Comparison of ENCODE assay signal across 10 mouse cellular contexts in the genomic region with DNA sequence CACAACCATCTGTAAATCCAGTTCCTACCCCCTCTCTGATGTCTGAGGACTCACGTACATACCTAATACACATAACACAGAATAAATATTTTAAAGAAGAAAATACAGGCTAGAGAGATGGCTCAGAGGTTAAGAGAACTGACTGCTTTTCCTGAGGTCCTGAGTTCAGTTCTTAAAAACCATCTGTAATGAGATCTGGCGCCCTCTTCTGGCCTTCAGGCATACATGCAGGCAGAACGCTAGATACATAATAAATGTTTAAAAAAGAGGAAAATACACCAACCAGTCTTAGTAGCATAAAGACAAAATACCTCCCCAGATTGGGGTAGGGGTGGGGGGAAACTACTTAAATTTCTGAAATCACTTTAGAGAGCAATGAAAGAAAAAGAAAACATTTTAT. TPM values are rescaled to one million over a fixed set of nuclear protein-coding genes. Genes with fewer than 3 reads are reported as not detected.
DNase-seq lines count a peak whose midpoint lies in the region; ATAC-seq and TF ChIP-seq lines count a peak whose summit lies in the region.
"Had no signal": no experiment of that assay in that cellular context is flagged by ENCODE, and none has a peak within 500 bp of the region (broad histone marks: within the 10 kb centered on the region; RNA-seq: fewer than 3 reads in every experiment).

No protein-coding gene starts in this region.

- H3K4me3 ChIP-seq in heart, postnatal 0 days (ENCODE audit: low read depth, low read length), result no peak overlapping the region
- no peak overlapping the region for H3K4me3 ChIP-seq in thymus, adult 2 months (ENCODE audit: control insufficient read depth, insufficient read depth, low read length)
- H3K4me3 ChIP-seq: erythroblast, embryonic 14.5 days had no signal

- intact Hi-C loops in heart, postnatal 36 days (cut with DNase I), result no loop called here

- TF ChIP-seq EP300 in heart, postnatal 0 days (IDR thresholded peaks at IDR 0.05; ENCODE audit: low read depth), result no peak

- H3K27ac ChIP-seq in heart, postnatal 0 days (ENCODE audit: low read depth), result no peak overlapping the region
- no peak overlapping the region for H3K27ac ChIP-seq in thymus, adult 2 months (ENCODE audit: control insufficient read depth, insufficient read depth, low read length)

- DNase-seq in heart, postnatal 0 days (ENCODE audit: low spot score), result no peak
- no peak for DNase-seq in heart, postnatal 36 days
- peak; percentile 28 for DNase-seq in thymus, adult 2 months
- no peak for DNase-seq in thymus, postnatal 36 days
- peak; percentile 40 for DNase-seq in c-Kit-positive CD71-positive TER-119-negative erythroid progenitor cells, embryonic 14.5 days (ENCODE audit: low read depth)
- DNase-seq in layer of hippocampus, adult 9-11 months, result no peak
- DNase-seq in cerebellum, adult 11 months, result no peak
- DNase-seq in kidney, adult 18-20 months, result no peak
- DNase-seq: kidney, adult 11 months had no signal

- WGBS in heart, postnatal 0 days, result 68% methylated on average over 3 of the region's 3 CpGs
- WGBS in thymus, adult 2 months, result 41% methylated on average over 3 of the region's 3 CpGs

- no peak for ATAC-seq in heart, postnatal 0 days (ENCODE audit: insufficient read depth, low read depth)

- H3K27me3 ChIP-seq in heart, postnatal 0 days (ENCODE audit: control insufficient read depth, insufficient read depth, low read length), result no peaks in the 10 kb centered on the region
- no peaks in the 10 kb centered on the region for H3K27me3 ChIP-seq in thymus, adult 2 months (ENCODE audit: control insufficient read depth, insufficient read depth, low read length)

- no peak overlapping the region for H3K4me2 ChIP-seq in heart, postnatal 0 days (ENCODE audit: low read depth, low read length)

- TF ChIP-seq CTCF in heart, postnatal 0 days (IDR thresholded peaks at IDR 0.05; ENCODE audit: low read depth), result peak; percentile 54
- TF ChIP-seq CTCF in thymus, adult 2 months (IDR thresholded peaks at IDR 0.05; ENCODE audit: borderline replicate concordance, control insufficient read depth, extremely low read depth, insufficient read depth, low read length, poor library complexity), result no peak

- no peaks in the 10 kb centered on the region for H3K9me3 ChIP-seq in heart, postnatal 0 days (replicated peaks; ENCODE audit: control insufficient read depth, low read length)

- H3K9ac ChIP-seq in heart, postnatal 0 days (replicated peaks; ENCODE audit: low read depth, low read length), result no peak overlapping the region

- H3K36me3 ChIP-seq in heart, postnatal 0 days (replicated peaks; ENCODE audit: control insufficient read depth, insufficient read depth, low read length), result no peaks in the 10 kb centered on the region
- no peaks in the 10 kb centered on the region for H3K36me3 ChIP-seq in thymus, adult 2 months (ENCODE audit: control insufficient read depth, insufficient read depth, low read length)

- TF ChIP-seq POLR2A in thymus, adult 2 months (IDR thresholded peaks at IDR 0.05; ENCODE audit: control insufficient read depth, extremely low read depth, insufficient read depth, low read length, poor library complexity), result no peak

- H3K4me1 ChIP-seq in heart, postnatal 0 days (ENCODE audit: control insufficient read depth, insufficient read depth), result peaks cover 40% of the 10 kb centered on the region
- H3K4me1 ChIP-seq in thymus, adult 2 months (replicated peaks; ENCODE audit: control insufficient read depth, insufficient read depth, low read length), result peaks cover 9% of the 10 kb centered on the region

RNA-seq across cellular contexts. Expression of gene Tgoln1, which starts 41.2 kb away (rescaled TPM):
- 16.4 and 22.5 TPM in 2 replicates for total RNA-seq in heart, postnatal 0 days (2014; rRNA removed; ENCODE audit: low replicate concordance)
- polyA plus RNA-seq in heart, postnatal 0 days (2015; fragmentation: Nextera tagmentation; extraction: Ambion mirVana), result 19.4 and 21.3 TPM in 2 replicates
- total RNA-seq in heart, postnatal 36 days (2021), result 10 to 100 TPM; 56.9 to 61.9 TPM
- 33.2 and 37.9 TPM in 2 replicates for polyA plus RNA-seq in thymus, adult 2 months (2012; rRNA removed)

RNA-seq across cellular contexts. Expression of gene Retsat, which starts 59.7 kb away (rescaled TPM):
- 21.8 and 41.8 TPM in 2 replicates for total RNA-seq in heart, postnatal 0 days (2014; rRNA removed; ENCODE audit: low replicate concordance)
- 64.4 and 69.1 TPM in 2 replicates for polyA plus RNA-seq in heart, postnatal 0 days (2015; fragmentation: Nextera tagmentation; extraction: Ambion mirVana)
- 100 to 1,000 TPM; 185 to 218 TPM for total RNA-seq in heart, postnatal 36 days (2021)
- 16.5 and 17.1 TPM in 2 replicates for polyA plus RNA-seq in thymus, adult 2 months (2012; rRNA removed)

RNA-seq across cellular contexts. Expression of gene Elmod3, which starts 59.8 kb away (rescaled TPM):
- 21.9 and 30.9 TPM in 2 replicates for total RNA-seq in heart, postnatal 0 days (2014; rRNA removed; ENCODE audit: low replicate concordance)
- polyA plus RNA-seq in heart, postnatal 0 days (2015; fragmentation: Nextera tagmentation; extraction: Ambion mirVana), result 17.6 and 18.6 TPM in 2 replicates
- 10 to 100 TPM; 13.8 to 20.0 TPM for total RNA-seq in heart, postnatal 36 days (2021)
- 22.9 and 23.4 TPM in 2 replicates for polyA plus RNA-seq in thymus, adult 2 months (2012; rRNA removed)

Comparison
In these comparisons a context has a peak if more than half of its experiments do, and no peak if none do; other contexts are left out.
1. DNase-seq: peak in thymus, adult 2 months (single experiment) and c-Kit-positive CD71-positive TER-119-negative erythroid progenitor cells, embryonic 14.5 days (single experiment); none in heart, postnatal 0 days (single experiment), heart, postnatal 36 days (0 of 2), thymus, postnatal 36 days (0 of 2), layer of hippocampus, adult 9-11 months (single experiment), cerebellum, adult 11 months (single experiment) and kidney, adult 18-20 months (single experiment).